Mouse (Mus musculus): Measurements from ENCODE around the gene Zmiz2. TPM values are rescaled to one million over a fixed set of nuclear protein-coding genes. Genes with fewer than 3 reads are reported as not detected.
"Not testable (repeated sequence)": the region's sequence is repeated elsewhere in the genome, so short reads cannot be mapped to it uniquely, and the experiment has no call there.

Zmiz2 gene
- polyA plus RNA-seq, 3 experiments from 2014 or later: 40.6 to 60.2 (median 44.9) TPM

DNA sequence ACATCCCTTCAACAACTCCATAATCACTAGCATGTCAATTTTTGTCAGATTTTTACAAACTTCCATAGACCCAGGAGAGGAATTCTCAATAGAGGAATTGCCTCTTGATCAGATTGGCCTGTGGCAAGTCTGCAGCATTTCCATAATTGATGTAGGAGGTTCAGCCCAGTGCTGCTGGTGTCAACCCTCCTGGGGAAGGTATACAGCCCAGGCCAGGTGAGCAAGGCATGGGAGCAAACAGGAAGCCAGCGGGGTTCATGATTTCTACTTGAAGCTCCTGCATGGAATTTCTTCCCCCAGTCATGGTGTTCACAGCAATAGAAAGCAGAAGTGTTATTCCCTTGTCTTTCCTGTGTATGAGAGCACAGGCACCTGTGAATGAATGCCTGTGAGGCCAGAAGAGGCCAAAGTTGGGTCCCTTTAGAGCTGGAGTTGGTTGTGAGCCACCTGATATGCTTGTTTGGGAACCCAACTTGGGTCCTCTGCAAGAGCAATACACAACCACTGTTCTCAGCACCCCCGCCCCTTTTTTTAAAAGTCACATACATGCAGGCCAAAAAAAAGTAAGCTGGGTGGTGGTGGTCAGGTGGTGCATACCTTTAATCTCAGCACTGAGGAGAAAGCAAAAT is 32.0 kb downstream of the Zmiz2 start:
- ATAC-seq: no peak

DNA sequence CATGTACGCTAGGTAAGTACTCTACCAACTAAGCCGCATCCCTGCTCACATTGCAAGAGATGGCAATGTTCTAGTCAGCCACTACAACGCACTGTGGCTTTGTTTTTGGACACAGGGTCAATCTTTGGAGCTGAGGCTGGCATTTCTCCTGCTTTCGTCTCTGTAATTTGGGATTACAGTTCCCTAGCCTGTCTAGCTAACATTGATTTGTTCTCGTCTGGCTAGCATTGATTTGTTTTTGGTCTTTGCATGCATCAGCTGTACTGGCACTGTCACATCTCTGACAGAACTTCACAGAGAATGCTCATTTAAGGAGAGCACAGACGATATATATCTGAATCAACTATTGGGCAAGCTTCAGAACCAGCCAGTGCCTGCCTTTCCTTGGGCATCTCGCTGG is 41.3 kb downstream of the Zmiz2 start:
- no peak for ATAC-seq

DNA sequence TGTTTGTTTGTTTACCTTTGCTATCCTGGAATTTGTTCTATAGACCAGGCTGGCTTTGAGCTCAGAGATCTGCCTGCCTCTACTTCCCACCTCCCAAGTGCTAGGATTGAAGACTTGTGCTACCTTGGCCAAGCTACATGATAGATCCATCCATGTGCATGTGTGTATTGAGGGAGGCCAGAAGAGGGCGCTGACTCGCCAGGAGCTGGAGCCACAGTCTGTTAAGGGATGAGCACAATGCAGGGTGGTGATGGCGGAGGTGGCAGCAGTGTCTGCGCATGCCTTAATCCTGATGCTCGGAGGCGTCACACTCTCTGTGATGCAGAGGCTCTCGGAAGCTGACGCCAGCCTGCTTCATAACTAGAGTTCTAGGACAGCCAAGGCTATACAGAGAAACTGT is 47.6 kb downstream of the Zmiz2 start:
- ATAC-seq: peak; percentile 28

DNA sequence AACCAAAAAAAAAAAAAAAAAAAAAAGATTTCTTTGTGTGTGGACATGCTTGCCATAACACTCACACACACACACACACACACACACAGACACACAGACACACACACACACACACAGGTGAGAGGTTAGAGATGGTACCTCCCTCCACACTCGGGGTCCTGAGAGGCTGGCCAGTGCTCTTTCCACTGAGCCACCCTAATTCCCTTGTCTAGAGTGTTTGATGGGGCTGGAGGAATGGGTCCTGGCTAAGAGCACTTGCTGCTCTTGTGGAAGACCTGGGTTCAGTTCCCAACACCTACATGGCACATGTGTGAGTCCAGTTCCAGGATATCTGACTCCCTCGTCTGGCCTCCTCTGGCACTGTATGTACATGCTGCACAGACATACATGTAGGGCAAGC is 48.8 kb downstream of the Zmiz2 start:
- no peak for ATAC-seq

DNA sequence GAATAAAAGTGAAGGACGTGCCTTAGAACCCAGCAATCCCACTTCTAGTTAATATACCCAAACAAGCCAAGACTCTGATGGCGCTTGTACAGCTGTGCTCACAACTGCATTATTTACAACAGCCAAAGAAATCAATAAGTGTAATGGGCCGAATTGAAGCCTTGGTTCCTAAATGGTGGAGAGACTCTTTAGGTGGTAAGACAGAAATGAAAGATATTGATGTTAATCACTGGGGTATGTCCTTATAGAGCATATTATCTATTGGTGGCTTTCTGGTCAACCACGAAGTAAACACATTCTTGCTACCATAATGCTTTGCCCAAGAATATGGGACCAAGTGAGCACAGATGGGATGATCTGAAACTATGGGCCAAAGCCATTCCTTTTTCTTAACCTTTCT is 51.3 kb downstream of the Zmiz2 start:
- no peak for ATAC-seq

DNA sequence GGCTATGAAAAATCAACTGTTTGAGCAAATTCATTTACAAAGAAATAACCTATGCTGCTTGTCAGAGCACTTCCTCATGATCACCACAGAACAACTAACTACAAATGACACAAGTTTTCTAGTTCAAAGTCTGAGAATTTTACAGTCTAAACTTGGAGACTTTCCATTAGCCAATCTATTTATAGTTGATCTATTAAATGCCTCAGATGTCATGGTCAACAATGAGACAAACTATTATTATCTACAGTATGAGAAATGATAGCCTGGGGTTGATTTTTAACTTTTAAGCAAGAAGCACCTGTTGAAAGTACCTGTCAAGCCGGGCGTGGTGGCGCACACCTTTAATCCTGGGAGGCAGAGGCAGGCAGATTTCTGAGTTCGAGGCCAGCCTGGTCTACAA is 53.7 kb downstream of the Zmiz2 start:
- ATAC-seq: no peak

DNA sequence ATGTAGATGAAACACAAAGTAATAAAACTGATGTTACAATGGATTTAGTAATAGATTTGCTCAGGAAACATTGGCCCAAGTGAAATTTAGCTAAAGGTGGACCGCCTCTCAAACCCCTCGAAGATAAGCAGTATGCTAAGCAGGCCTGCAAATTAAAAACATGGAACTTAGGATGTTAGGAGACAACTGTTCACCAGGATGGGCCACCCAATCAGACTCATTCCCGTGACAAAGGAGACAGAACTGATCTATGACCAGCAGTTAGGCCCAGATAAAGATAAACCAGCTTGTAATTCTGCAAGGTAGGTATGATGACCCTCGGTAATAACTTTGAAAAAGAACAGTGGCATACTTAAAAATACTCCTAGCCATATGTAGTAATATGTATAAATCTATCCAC is 54.2 kb downstream of the Zmiz2 start:
- no peak for ATAC-seq

DNA sequence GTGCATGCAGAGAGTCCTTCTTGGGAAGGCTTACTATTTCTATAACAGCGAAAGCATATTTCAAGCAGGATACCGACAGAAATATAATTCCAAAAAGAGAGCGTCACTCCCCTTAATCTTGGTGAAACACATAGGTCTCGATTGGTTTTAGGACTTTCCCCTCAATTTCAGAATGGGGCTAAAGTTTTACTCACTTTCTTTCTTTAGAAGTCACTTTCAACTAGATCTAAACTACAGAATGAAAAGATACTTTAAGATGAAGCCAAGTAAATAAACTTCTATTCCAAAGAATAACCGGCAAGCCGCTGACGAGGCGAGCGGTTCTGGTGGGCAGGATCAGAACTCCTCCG is 54.8 kb downstream of the Zmiz2 start:
- no peak for ATAC-seq

DNA sequence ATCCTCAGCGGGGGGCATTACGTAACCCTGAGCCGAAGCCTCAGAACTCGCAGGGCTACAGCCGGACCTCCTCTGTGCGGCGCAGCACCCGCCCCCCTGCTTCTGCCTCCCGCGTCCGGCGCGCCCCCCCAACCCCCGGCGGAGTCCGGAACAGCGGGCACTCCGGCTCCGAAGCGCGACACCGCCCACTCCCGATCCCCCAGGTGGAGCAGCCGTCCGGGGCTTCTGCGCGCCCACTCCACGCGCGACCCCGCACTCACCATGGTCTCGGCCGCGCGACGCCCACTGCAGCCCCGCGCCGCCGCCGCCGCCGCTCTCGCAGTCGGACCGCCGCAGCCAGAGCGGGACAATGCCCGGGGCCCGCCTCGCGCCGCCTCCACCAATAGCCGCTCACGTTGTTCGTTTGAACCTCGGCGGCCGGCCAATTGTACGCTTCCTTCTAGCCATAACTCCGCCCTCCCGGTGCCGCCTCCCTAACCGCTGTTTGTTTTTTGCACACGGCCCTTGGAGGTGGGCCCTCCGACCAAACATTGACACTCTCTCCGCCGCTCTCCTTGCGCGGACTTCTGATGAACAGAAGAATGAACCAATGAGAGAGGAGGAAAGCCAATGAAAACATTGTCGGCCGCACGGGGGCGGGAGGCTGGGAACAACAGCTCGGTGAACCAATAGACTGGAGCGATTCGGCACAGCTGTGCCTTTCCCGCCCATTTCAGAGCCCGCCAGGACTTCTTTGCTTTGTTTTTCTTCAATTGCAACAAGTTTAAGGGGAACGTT is 55.4 kb downstream of the Zmiz2 start, which contains the start of gene H2afv:
H2afv (minus strand) TSS at position 367 of the 777 bp plus-strand sequence.
- peak; percentile 95 for ATAC-seq

DNA sequence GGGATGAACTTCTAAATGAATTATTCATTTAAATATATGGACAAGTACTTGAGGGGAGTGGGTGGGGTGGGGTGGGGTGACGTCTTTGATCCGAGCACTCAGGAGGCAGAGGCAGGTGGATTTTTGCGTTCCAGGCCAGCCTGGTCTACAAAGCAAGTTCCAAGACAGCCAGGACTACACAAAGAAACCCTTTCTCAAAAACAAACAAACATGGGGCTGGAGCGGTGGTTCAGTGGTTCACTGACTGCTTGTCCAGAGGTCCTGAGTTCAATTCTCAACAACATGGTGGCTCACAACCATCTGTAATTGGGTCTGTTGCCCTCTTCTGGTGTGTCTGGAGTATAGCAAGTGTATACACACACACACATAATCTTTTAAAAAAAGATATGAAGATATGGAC is 56.6 kb downstream of the Zmiz2 start:
- ATAC-seq: no peak

DNA sequence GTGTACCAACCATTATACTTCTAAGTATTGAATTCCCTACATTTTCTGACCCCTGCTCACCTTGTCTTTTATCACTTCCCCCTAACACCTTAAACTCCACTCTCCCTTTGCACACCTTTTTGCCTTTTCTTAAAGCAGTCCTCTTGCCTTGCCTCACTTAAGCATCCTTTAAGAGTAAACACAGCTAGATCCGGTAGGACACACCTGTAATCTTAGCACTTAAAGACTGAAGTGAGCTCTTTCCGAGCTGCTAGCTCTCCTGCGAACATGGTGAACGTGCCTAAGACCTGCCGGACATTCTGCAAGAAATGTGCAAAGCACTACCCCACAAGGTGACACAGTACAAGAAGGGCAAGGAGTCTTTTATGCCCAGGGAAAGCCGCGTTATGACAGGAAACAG is 57.1 kb downstream of the Zmiz2 start:
- no peak for ATAC-seq

DNA sequence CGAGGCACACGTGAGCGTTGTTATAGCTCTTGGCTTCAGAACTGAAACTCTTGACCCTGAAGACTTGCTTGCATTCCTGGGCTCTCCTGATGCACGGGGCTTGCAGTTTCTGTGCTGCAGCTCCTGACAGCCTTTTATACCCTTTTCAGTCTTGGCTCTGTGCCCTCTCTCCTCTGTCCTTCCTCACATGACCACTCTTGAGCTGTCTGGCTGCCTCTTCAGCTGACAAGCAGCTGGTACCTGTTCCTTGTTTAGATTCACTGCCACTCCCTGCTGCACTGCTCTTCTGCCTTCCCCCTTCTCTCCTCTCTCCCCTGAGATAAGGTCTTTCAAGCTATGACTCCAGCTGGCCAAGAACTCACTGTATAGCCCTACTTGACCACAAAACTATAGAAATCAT is 58.6 kb downstream of the Zmiz2 start:
- ATAC-seq: no peak

DNA sequence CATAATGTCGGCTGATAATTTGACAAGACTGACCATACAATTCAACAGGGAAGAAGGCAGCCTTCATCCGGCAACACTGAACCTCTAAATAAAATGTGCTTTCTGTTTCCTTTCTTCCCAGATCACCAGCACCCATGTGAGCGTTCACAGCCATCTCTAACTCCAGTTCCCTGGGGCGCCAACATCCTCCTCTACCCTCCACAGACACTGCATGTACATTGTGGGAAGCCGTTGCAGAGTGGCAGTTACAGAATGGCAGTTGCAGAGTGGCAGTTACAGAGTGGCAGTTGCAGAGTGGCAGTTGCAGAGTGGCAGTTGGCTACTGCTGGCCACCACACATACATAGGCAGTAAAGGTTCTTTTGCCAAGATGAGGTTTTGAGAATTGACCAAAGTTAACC is 59.3 kb downstream of the Zmiz2 start:
- ATAC-seq: not testable (repeated sequence)

Other genes with a start within 250 kb of the Zmiz2 start
- not detected for gene A730071L15Rik, start 189.0 kb upstream of the Zmiz2 start, polyA plus RNA-seq (2017; shearing (Covaris generic))
- gene Nudcd3, start 188.7 kb upstream of the Zmiz2 start, polyA plus RNA-seq (2017; shearing (Covaris generic)): 10 to 100 TPM; 26.7 to 38.8 (median 38.5) TPM
- not detected for gene Npc1l1, start 158.9 kb upstream of the Zmiz2 start, polyA plus RNA-seq (2017; shearing (Covaris generic))
- gene Ddx56, start 121.3 kb upstream of the Zmiz2 start, polyA plus RNA-seq (2017; shearing (Covaris generic)): 100 to 1,000 TPM in 1 of 3 experiments, 10 to 100 TPM in 2; 58.0 to 107 (median 96.8) TPM
- 10 to 100 TPM; 53.4 to 93.7 (median 81.4) TPM for gene Tmed4, start 114.2 kb upstream of the Zmiz2 start, polyA plus RNA-seq (2017; shearing (Covaris generic))
- gene Ogdh, start 97.4 kb upstream of the Zmiz2 start, polyA plus RNA-seq (2017; shearing (Covaris generic)): 100 to 1,000 TPM; 132 to 161 (median 134) TPM
- gene Ppia, start 26.4 kb downstream of the Zmiz2 start, polyA plus RNA-seq (2017; shearing (Covaris generic)): 1,000 to 10,000 TPM; 2,486 to 3,282 (median 2,929) TPM
- gene H2afv, start 55.4 kb downstream of the Zmiz2 start, polyA plus RNA-seq (2017; shearing (Covaris generic)): 100 to 1,000 TPM; 131 to 311 (median 156) TPM
- gene Purb, start 86.8 kb downstream of the Zmiz2 start, polyA plus RNA-seq (2017; shearing (Covaris generic)): 10 to 100 TPM; 21.0 to 26.1 (median 23.7) TPM
- 100 to 1,000 TPM; 117 to 248 (median 132) TPM for gene Myo1g, start 131.9 kb downstream of the Zmiz2 start, polyA plus RNA-seq (2017; shearing (Covaris generic))
- 100 to 1,000 TPM in 2 of 3 experiments, 10 to 100 TPM in 1; 98.6 to 202 (median 183) TPM for gene Ccm2, start 157.8 kb downstream of the Zmiz2 start, polyA plus RNA-seq (2017; shearing (Covaris generic))
- gene Nacad, start 217.0 kb downstream of the Zmiz2 start, polyA plus RNA-seq (2017; shearing (Covaris generic)): not detected
- 10 to 100 TPM; 29.0 to 32.2 (median 31.4) TPM for gene Tbrg4, start 237.0 kb downstream of the Zmiz2 start, polyA plus RNA-seq (2017; shearing (Covaris generic))
- gene Wap, start 249.6 kb downstream of the Zmiz2 start, polyA plus RNA-seq (2017; shearing (Covaris generic)): not detected

Measured in inflammation-experienced regulatory T-cells, adult 6 months (primary cell).